Mouse (Mus musculus): ENCODE results near the gene Grm6.

Grm6 gene

GRCm38 (mm10) chr11:50850177-50850735 is at the start of gene Grm6:
Grm6 (plus strand) TSS chr11:50850685.
- no peak for DNase-seq (ENCODE audit: low read depth, low spot score)

- no peak for DNase-seq (ENCODE audit: low read depth, low spot score)
Observed at GRCm38 (mm10) chr11:50814233-50814632, 36.3 kb upstream of the Grm6 start.

- DNase-seq (ENCODE audit: low read depth, low spot score) = no peak
Observed at GRCm38 (mm10) chr11:50826214-50826613, 24.3 kb upstream of the Grm6 start.

DNA sequence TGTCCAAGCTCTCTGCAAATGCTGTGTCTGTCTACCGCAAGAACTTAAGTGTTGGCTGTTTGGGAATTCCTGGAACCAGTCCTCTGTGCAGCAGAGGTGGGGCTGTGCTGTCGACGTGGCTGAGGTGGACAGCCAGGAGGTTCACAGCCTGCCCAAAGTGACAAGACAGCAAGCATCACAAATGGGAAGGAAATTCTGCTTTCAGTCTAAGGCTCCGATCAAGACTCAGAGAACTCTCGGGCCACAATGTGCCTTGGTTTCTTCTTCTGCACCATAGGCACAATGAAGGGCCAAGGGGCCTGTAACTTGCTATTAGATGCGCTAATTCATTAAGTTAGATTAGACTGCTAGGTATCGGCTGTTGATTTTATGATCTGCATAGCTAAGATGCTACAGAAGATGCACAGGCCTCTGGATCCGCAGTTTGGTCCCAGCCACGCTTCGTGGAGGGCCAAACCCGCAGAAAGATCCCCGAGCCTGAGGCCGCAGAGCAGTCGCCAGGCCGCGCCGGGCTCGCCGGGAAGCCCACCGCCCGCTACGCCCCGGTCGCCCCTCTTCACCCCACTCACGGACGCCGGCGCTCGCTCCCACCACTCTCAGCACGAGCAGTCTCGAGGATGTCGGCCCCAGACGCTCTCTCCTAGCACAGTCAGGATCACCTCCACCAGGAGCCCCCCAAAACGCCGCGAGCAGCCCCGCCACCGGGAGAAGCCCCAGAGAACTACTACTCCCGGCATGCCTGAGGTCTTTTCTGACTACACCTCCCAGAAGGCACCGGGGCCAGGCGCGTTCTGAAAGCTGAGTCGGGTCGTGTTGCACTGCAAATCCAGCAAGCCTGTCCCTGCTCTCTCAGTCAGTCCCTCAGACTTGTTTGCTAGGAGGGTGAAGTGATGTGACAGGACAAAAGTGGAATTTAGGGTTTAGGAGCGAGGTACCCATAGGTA is 23.2 kb upstream of the Grm6 start, which contains the start of gene Zfp354c:
Gene Zfp354c (minus strand): TSS at position 715 of the 944 bp plus-strand sequence.
- peak; percentile 95 for DNase-seq (ENCODE audit: low read depth, low spot score)

GRCm38 (mm10) chr11:50835727-50836126 is 14.8 kb upstream of the Grm6 start:
- no peak for DNase-seq (ENCODE audit: low read depth, low spot score)

- DNase-seq (ENCODE audit: low read depth, low spot score) = peak; percentile 98
Observed at GRCm38 (mm10) chr11:50841023-50841735, 9.3 kb upstream of the Grm6 start, which contains the start of gene Zfp879. Zfp879 (minus strand) TSS chr11:50841552.

DNA sequence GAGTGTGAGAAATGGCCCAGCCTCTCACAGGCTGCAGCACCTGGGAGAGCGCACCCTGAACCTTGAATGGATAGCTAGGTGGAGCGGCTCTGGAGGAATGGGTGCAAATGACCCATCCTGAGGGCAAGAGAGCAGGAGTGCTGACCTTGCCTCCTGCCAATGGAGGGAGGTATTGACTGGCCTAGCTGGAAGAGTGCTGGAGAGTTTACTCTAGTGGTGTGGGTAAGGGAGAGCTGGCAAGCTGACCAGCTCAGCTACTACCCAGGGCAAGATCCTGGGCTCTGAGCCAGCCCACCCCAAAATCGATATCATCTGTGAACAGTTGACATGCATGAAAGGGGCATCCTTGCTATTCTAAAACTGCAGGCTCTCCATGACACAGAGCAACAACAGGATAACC is 4.5 kb upstream of the Grm6 start:
- no peak for DNase-seq (ENCODE audit: low read depth, low spot score)

DNA sequence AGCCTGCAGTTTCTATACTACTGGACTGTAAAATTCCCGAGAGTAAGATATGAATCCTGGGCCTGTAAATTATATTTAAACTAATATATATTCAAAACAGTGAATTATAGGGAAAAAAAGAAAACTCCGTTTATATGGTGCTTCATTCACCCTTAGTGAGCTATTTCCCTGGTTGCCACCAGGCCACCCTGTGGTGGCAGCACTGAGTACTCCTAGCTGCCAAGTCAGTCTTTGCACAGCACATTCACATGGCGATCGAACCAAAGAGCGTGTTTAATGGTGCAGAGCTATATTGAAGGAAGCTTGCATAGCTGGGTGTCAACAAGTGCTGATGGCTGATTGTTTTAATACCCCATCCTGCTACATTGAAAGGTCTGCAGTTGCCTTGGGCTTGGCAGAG is 3.4 kb upstream of the Grm6 start:
- no peak for DNase-seq (ENCODE audit: low read depth, low spot score)

DNA sequence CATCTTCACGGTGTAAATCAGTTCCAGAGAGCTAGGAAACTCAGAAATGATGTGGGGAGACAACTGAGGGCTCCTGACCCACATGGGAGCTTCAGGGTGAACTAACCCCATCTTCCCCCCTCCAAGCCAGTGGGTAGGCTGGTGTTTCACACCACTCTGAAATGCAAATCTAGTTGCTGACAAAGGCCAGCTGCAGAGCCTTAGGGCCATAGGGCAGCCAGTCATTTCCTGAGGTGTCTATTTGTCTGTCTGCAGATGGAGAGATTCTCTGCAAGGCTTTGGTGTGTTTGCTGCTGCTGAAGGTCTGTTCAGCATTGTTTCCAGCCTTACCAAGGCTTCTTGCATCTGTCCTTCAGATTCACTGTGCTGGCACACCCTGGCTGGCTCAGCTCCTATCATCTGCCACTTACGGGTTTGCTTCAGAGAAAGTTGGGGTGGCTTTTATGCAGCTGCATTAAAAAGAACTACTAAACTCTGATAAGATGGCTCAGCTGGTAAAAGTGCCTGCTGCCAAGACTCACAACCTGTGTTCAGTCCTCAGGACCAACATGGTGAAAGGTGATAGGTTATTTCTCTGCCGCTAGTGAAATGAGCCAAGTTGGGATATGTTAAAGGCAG is 1.9 kb upstream of the Grm6 start:
- no peak for DNase-seq (ENCODE audit: low read depth, low spot score)

GRCm38 (mm10) chr11:50849310-50849709 is 1.2 kb upstream of the Grm6 start:
- DNase-seq (ENCODE audit: low read depth, low spot score) = no peak

- peak; percentile 27 for DNase-seq (ENCODE audit: low read depth, low spot score)
Observed at GRCm38 (mm10) chr11:50850989-50851601, 610 bp downstream of the Grm6 start.

DNA sequence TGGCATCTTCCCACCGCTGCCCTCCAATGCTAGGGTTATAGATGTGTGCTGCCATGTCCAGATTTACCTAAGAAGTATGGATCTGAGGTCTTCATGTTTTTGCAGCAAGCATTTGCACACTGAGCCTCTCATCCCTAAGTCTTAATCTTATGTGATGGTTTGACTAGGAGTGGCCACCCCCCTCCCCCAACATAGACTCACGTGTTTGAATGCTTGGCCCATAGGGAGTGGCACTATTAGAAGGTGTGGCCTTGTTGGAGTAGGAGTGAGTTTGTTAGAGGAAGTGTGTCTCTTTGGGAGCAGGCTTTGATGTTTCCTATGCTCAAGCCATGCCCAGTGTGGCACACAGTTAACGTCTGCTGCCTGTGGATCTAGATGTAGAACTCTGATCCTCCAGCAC is 28.2 kb downstream of the Grm6 start:
- DNase-seq (ENCODE audit: low read depth, low spot score) = no peak

DNA sequence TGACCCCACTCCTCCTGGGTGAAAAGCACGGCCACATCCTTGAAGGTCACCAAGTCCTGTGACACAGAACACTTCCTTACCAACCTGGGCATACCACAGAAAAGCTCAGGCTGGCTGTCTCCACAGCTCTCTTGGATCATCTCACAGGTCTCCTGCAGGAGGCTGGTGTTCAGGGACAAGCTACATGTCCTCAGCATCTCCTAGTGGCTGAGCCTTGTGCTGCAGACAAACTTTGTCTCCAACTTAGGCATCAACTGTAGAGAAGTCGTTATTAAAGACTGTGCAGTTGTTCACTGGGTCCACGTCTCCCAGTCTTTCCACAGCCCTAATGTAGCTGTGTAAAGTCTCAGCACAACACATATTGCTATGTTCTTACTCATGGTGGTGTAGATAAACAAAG is 33.3 kb downstream of the Grm6 start:
- DNase-seq (ENCODE audit: low read depth, low spot score) = peak; percentile 16

DNA sequence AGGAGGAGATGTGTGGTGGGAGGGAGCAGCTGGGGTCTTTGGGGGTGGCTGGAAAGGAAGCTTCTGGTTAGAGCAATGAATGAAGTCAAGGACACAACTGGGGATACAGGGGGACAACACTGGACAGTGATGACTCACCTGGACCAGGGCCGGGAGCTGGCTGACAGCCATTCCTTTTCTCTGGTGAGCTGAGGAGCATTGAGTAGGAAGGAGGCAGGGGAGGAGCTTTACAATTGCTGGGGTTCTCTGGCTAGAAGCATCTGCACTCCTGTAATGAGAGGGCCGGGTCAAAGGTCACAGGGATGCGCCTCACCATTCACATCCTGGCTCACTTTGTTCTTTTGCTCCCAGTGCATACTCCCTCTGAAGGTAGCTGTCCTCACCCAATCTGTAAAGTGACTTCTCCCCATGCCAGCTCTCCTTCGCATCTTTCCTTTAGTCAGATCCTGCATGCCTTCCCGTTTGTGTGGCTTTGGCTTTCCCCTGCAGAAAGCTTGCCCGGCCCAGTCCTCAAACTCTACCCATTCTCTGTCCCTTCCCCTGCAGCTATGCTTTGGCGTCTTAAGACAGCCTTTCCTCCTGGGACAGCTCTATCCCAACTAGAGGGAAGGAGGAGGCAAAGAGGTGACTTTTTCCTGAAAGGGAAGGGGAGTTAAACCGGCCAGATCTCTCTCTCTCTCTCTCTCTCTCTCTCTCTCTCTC is 35.9 kb downstream of the Grm6 start:
- DNase-seq (ENCODE audit: low read depth, low spot score) = peak; percentile 20

GRCm38 (mm10) chr11:50886933-50887293 is 36.4 kb downstream of the Grm6 start:
- DNase-seq (ENCODE audit: low read depth, low spot score) = no peak

DNA sequence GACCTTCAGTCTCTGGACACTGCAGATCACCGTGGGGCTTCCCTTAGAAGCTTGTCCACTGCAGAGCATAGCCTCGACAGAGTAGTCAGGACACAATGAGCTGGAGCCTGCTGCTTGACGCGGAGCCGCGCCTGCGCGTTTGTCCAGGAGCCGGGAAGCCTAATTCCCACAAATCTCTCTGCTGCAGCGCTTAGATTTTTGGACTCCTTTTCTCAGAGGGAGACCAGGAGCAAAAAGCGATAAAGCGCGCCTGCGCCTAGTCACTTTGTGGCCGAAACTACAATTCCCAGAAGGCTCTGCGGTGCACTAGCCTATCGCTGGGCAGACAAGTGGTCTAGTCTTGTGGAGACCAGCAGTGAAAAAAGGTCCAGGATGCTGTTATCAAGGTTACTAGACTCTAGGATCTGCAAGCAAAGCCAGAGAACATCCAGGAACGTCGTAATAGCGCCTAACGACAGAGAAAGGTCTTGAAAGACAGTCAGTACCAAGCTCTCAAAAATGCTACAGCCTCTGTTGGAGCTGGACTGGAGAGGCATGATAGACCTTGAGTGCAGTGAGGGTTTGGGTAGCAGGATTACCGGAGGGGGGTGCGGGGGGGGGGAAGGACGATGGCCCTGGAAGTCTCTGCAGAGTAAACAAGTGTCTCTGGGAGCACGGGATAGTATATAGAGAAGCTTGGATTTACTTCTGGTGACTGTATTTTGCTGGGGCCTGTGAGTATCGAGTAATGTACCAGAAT is 37.1 kb downstream of the Grm6 start, which contains the start of gene Zfp454:
Gene Zfp454 (minus strand): TSS at position 262 of the 739 bp plus-strand sequence.
- DNase-seq (ENCODE audit: low read depth, low spot score) = peak; percentile 99

DNA sequence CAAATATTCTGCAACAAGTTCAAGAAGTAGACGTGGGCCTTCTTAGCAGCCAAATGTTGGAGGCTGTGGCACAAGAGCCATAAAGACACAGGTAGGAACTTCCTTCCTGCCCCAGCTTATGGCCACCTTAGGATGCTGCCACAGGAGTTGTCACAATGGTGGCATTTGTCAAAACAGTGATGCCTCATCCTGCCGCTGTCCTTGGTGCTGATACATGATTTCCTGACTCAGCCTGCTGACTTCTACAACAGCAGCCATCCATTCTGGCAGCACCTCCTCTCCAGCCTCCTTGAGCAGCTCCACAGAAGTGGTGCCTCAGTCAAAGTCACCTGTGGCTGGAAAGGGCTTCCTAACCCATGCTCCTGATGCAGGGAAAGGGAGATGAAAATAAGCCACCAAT is 42.0 kb downstream of the Grm6 start:
- no peak for DNase-seq (ENCODE audit: low read depth, low spot score)

DNA sequence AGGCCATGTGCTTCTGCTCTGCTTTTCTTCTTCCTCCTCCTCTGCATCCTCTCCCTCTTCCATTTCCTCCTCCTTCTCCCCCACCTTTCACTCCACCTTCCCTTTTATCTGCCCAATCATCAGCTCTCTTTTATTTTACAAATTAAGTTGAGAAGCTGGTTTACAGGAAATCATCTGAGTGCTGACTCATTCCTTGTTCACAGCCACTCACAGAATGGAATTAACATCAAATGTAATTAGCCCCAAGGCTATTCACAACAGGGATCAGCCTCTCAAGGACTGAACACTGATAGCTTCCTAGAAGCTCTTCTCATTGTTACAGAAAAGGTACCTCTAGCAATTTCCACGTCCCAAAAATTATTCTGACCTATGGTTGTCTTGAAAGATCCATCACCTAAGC is 46.9 kb downstream of the Grm6 start:
- no peak for DNase-seq (ENCODE audit: low read depth, low spot score)

DNA sequence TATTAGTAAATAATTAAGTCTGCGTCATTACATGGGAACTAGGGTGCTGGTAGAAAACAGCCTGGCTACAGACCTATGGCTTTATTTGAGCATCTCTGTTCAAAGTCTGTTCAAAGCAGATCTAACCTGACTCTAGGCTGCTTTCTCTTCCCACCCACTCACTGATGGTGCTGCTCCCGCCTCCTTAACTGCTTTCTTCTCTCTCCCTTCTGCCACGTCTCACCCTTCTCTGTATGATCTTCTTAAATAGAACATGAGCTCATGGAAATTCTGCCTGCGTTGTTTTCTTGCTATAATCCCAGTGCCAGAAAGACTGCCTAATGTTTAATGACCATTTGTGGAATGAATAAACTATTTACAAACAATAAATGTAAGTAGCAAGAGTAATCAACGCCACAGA is 57.7 kb downstream of the Grm6 start:
- peak; percentile 87 for DNase-seq (ENCODE audit: low read depth, low spot score)

DNA sequence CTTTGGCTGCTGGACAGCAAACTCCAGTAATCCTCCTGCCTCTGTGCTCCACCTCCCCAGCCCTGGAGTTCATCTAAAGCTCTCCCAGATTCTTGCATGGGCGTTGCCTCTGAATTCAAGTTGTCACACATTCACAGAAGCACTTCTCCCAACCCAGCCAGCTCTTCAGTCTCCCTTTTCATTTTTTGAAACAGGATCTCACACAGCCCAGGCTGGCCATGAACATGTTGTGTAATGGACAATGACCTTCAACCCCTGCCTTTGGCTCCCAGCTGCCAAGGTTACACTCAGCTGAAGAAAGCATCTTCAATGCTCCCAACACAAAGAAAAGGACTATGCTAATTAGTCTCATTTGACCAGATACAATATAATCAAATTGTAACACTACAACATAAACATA is 62.8 kb downstream of the Grm6 start:
- no peak for DNase-seq (ENCODE audit: low read depth, low spot score)

All from brain, adult 2 months (tissue).